Mouse (Mus musculus) forebrain, embryonic 13.5 days (tissue): ENCODE results near the gene Ybx1. TPM values are rescaled to one million over a fixed set of nuclear protein-coding genes. Genes with fewer than 3 reads are reported as not detected.

Source experiments
- ATAC-seq: fragments of 200-750 bp; cut with Nextera tagmentation; 2 replicates; pipeline ENCODE4 v1.8.0; 2017
- H3K27ac ChIP-seq: fragments of 300-500 bp; sonication (generic); 2 replicates; pipeline ENCODE4 v1.5.1; 2015; ENCODE audit warnings: inconsistent platforms, mild to moderate bottlenecking, moderate library complexity
- H3K27me3 ChIP-seq: fragments of 300-500 bp; sonication (generic); 2 replicates; pipeline ENCODE4 v1.6.1; 2015; ENCODE audit warnings: mild to moderate bottlenecking, inconsistent platforms
- H3K36me3 ChIP-seq: fragments of 300-500 bp; sonication (generic); 2 replicates; pipeline ENCODE4 v1.6.1; 2015; ENCODE audit warnings: mild to moderate bottlenecking, inconsistent platforms; ENCODE audit not compliant: poor library complexity, severe bottlenecking
- H3K4me1 ChIP-seq: fragments of 300-500 bp; sonication (generic); 2 replicates; pipeline ENCODE4 v1.6.1; 2015; ENCODE audit warnings: inconsistent platforms
- H3K4me2 ChIP-seq: fragments of 300-500 bp; sonication (generic); 2 replicates; pipeline ENCODE4 v1.6.1; 2015; ENCODE audit warnings: inconsistent platforms, mild to moderate bottlenecking, moderate library complexity
- H3K4me3 ChIP-seq: fragments of 300-500 bp; sonication (generic); 2 replicates; pipeline ENCODE4 v1.5.1; 2015; ENCODE audit warnings: mild to moderate bottlenecking, inconsistent platforms
- H3K9ac ChIP-seq: fragments of 300-500 bp; sonication (generic); 2 replicates; pipeline ENCODE4 v1.6.1; 2015; ENCODE audit warnings: mild to moderate bottlenecking, inconsistent platforms
- H3K9me3 ChIP-seq: fragments of 300-500 bp; sonication (generic); replicated peaks from 2 replicates; pipeline ENCODE4 v1.6.1; 2016; ENCODE audit warnings: inconsistent platforms
- WGBS: fragments of 180-500 bp; shearing (Covaris S2); methylation state at CpG from one replicate; pipeline ENCODE4 v1.1.7; 2015; 5-methylcytosine and 5-hydroxymethylcytosine counted together
- polyA plus RNA-seq: library from polyadenylated mRNA; unstranded; fragments of >200 nt; fragmentation: Nextera tagmentation; extraction: Ambion mirVana; gene quantifications from 2 replicates; pipeline ENCODE4 v1.2.1, GENCODE M21; 2015

Ybx1 gene
- polyA plus RNA-seq, 1 experiment from 2014 or later, result 887 TPM

GRCm38 (mm10) chr4:119245961-119246360 lies 48.4 kb downstream of the Ybx1 start:
- H3K9me3 ChIP-seq, result no peaks in the 10 kb centered on the region
- H3K4me2 ChIP-seq, result no peak overlapping the region
- H3K27me3 ChIP-seq, result no peaks in the 10 kb centered on the region
- no peak for ATAC-seq
- 85% methylated on average over 9 of the region's 9 CpGs for whole genome bisulfite sequencing
- H3K4me3 ChIP-seq, result no peak overlapping the region
- H3K36me3 ChIP-seq, result peaks cover 55% of the 10 kb centered on the region
- peaks cover 27% of the 10 kb centered on the region for H3K4me1 ChIP-seq
- 0 out of 2 replicates have a peak overlapping the region, but pooled peaks have one; percentile 8 for H3K27ac ChIP-seq
- no peak overlapping the region for H3K9ac ChIP-seq

- Histone ChIP-seq H3K4me3 (no peak overlapping the region), H3K27ac (peak overlapping the region; percentile 8; the same call in 1 of the 2 replicates), H3K4me2 (no peak overlapping the region), H3K36me3 (peaks cover 57% of the 10 kb centered on the region), H3K9ac (no peak overlapping the region), H3K9me3 (no peaks in the 10 kb centered on the region), H3K27me3 (no peaks in the 10 kb centered on the region), H3K4me1 (peaks cover 27% of the 10 kb centered on the region)
- ATAC-seq, result no peak
- 57% methylated on average over 7 of the region's 7 CpGs for WGBS
Measured at GRCm38 (mm10) chr4:119245556-119245955, 48.8 kb downstream of the Ybx1 start.

DNA sequence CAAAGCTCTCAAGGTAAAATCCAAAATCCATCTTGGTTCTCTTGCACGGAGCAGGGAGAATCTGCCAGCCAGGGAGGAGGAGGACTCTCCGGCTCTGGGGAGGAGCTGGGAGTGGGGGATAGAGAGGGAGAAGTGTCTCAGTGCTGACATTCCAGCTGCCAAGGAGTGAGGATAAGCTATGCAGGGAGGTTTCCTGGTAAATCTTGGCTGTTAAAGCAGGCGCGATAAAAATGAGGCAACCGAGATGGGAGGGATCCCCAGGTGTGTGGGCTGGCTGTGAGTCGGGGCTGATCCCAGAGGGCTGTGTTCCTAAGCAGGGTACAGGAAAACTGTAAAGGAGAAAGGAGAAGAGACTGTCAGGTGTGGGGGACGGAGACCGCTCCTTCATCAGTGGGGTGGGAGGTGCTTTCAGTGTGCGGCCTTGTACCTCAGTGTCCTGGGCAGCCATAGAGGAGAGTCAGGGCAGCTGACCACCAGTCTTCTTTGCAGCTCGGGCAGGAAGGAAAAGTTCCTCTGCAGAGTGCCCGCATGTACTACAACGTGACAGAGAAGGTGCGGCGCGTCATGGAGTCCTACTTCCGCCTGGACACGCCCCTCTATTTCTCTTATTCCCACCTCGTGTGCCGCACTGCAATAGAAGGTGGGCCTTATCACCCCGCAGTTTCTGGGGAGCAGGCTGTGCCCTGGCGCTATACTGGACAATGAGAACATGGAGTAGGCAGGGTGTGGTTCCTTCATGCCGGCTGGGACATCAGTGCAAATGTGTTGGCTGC lies 49.8 kb downstream of the Ybx1 start:
- Histone ChIP-seq H3K4me3 (no peak overlapping the region), H3K4me2 (no peak overlapping the region), H3K9me3 (no peaks in the 10 kb centered on the region), H3K9ac (no peak overlapping the region), H3K36me3 (peaks cover 57% of the 10 kb centered on the region), H3K27me3 (no peaks in the 10 kb centered on the region), H3K4me1 (peaks cover 28% of the 10 kb centered on the region), H3K27ac (no peak overlapping the region)
- no peak for ATAC-seq
- WGBS, result 84% methylated on average over 22 of the region's 22 CpGs

- peaks cover 48% of the 10 kb centered on the region for H3K36me3 ChIP-seq
- WGBS, result 91% methylated on average over 12 of the region's 12 CpGs
- no peak for ATAC-seq
Measured at GRCm38 (mm10) chr4:119242571-119242970, 51.8 kb downstream of the Ybx1 start.

DNA sequence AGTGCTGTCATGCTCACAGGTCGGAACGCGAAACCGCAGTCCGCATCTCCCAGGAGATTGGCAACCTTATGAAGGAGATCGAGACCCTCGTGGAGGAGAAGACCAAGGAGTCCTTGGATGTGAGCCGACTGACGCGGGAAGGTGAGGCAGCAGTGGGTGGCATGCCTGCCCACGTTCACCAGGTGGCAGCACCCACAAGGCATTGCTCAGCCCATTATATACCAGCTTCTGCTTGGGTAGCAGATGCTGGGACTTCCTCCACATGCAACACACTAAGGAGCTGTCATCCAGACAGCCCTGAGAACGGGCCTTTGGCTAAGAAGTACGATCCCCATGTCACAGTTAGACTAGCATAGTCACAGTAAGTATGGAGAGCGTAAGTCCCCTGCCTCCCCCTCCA lies 52.7 kb downstream of the Ybx1 start:
- 87% methylated on average over 14 of the region's 14 CpGs for WGBS
- H3K4me2 ChIP-seq, result no peak overlapping the region
- H3K27ac ChIP-seq, result no peak overlapping the region
- no peaks in the 10 kb centered on the region for H3K27me3 ChIP-seq
- no peaks in the 10 kb centered on the region for H3K9me3 ChIP-seq
- H3K4me1 ChIP-seq, result peaks cover 19% of the 10 kb centered on the region
- H3K9ac ChIP-seq, result no peak overlapping the region; the same call in 1 of the 2 replicates
- ATAC-seq, result 0 out of 2 replicates have a peak, but pooled peaks have one; percentile 2
- peaks cover 52% of the 10 kb centered on the region for H3K36me3 ChIP-seq
- no peak overlapping the region for H3K4me3 ChIP-seq

More at GRCm38 (mm10) chr4:119242571-119242970, 51.8 kb downstream of the Ybx1 start:
- Histone ChIP-seq H3K4me3 (no peak overlapping the region), H3K27ac (no peak overlapping the region; the same call in 1 of the 2 replicates), H3K27me3 (no peaks in the 10 kb centered on the region), H3K4me1 (peaks cover 28% of the 10 kb centered on the region), H3K4me2 (no peak overlapping the region), H3K9me3 (no peaks in the 10 kb centered on the region), H3K9ac (peak overlapping the region; percentile 37; the same call in 1 of the 2 replicates)

GRCm38 (mm10) chr4:119239181-119239682 lies 55.2 kb downstream of the Ybx1 start:
- Histone ChIP-seq H3K4me3 (no peak overlapping the region), H3K27ac (peak overlapping the region; percentile 73), H3K4me1 (peaks cover 15% of the 10 kb centered on the region; the same call in 1 of the 2 replicates), H3K9me3 (no peaks in the 10 kb centered on the region), H3K9ac (peak overlapping the region; percentile 2; the same call in 1 of the 2 replicates), H3K36me3 (peaks cover 41% of the 10 kb centered on the region), H3K4me2 (peak overlapping the region; percentile 17; the same call in 1 of the 2 replicates), H3K27me3 (no peaks in the 10 kb centered on the region)
- ATAC-seq, result peak; percentile 87
- WGBS, result 40% methylated on average over 12 of the region's 12 CpGs

DNA sequence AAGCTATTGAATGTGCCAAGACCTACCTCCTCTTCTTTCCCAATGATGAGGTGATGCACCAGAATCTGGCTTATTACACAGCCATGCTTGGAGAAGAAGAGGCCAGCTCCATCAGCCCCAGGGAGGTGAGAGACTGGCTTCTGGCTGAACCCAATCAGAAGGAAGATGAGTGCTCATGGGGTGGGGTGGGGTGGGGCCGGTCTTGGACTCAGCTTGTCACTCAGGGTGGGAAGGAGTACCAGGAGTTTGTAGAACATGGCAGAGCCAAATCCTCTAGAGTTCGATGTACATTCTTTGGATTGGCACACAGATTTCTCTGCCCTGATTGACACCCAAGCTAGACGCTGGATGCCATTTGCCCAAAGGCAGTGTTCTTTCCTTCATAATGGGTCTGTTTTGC lies 55.7 kb downstream of the Ybx1 start:
- Histone ChIP-seq H3K4me2 (no peak overlapping the region), H3K4me3 (no peak overlapping the region), H3K4me1 (peaks cover 20% of the 10 kb centered on the region), H3K9ac (no peak overlapping the region), H3K9me3 (no peaks in the 10 kb centered on the region), H3K27ac (no peak overlapping the region), H3K27me3 (no peaks in the 10 kb centered on the region), H3K36me3 (peaks cover 35% of the 10 kb centered on the region)
- ATAC-seq, result 0 out of 2 replicates have a peak, but pooled peaks have one; percentile 14
- 83% methylated on average over 3 of the region's 3 CpGs for WGBS

GRCm38 (mm10) chr4:119234348-119234747 lies 60.1 kb downstream of the Ybx1 start:
- H3K9me3 ChIP-seq, result no peaks in the 10 kb centered on the region
- peak overlapping the region; percentile 92 for H3K4me2 ChIP-seq
- WGBS, result 92% methylated on average over 3 of the region's 3 CpGs
- no peak overlapping the region for H3K9ac ChIP-seq
- H3K27me3 ChIP-seq, result no peaks in the 10 kb centered on the region
- H3K4me1 ChIP-seq, result peaks cover 29% of the 10 kb centered on the region
- peaks cover 13% of the 10 kb centered on the region; the same call in 1 of the 2 replicates for H3K36me3 ChIP-seq
- peak overlapping the region; percentile 88; the same call in 1 of the 2 replicates for H3K4me3 ChIP-seq
- H3K27ac ChIP-seq, result no peak overlapping the region
- ATAC-seq, result no peak

DNA sequence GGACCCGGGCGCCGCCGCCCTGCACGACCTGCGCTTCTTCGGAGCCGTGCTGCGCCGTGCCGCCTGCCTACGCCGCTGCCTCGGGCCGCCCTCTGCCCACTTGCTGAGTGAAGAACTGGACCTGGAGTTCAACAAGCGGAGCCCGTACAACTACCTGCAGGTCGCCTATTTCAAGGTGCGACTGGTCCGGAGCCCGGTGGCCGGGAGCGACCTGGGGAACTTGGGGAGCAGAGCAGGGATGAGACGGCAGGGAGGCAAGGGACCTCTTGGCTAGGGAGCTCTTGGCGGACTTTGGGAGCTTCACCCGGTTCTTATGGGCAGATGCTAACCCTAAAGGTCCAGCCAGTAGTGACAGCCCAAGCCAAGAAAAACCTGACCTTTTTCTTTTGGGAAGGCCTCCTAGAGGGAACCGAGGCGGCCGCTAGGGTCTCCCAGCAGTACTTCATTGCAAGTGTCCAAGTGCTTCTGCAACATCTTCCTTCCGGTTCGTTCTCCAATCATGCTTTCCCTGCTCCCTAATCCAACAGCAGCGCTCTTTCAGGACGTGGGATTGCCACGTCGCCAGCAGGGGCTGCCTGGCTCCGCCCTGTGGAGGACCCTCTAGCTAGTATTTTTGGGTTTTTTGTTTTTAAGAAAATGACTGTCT lies 61.0 kb downstream of the Ybx1 start:
- H3K4me3 ChIP-seq, result peak overlapping the region; percentile 88
- H3K36me3 ChIP-seq, result peaks cover 17% of the 10 kb centered on the region
- WGBS, result under 1% methylated on average over 36 of the region's 36 CpGs
- H3K27ac ChIP-seq, result 0 out of 2 replicates have a peak overlapping the region, but pooled peaks have one; percentile 64
- no peaks in the 10 kb centered on the region for H3K9me3 ChIP-seq
- H3K4me2 ChIP-seq, result peak overlapping the region; percentile 92
- peak; percentile 13; the same call in 1 of the 2 replicates for ATAC-seq
- H3K9ac ChIP-seq, result peak overlapping the region; percentile 84
- H3K4me1 ChIP-seq, result peaks cover 27% of the 10 kb centered on the region
- H3K27me3 ChIP-seq, result no peaks in the 10 kb centered on the region

- H3K4me2 ChIP-seq, result peak within 1 kb of the TSS; percentile 92
- no peaks in the 10 kb centered on the region for H3K9me3 ChIP-seq
- H3K4me3 ChIP-seq, result peak within 1 kb of the TSS; percentile 88
- H3K36me3 ChIP-seq, result peaks cover 24% of the 10 kb centered on the region
- peak within 1 kb of the TSS; percentile 64; the same call in 1 of the 2 replicates for H3K27ac ChIP-seq
- peak; percentile 97 for ATAC-seq
- H3K27me3 ChIP-seq, result no peaks in the 10 kb centered on the region
- H3K9ac ChIP-seq, result peak within 1 kb of the TSS; percentile 84
- under 1% methylated on average over 71 of the region's 71 CpGs for WGBS
- peaks cover 23% of the 10 kb centered on the region for H3K4me1 ChIP-seq
Measured at GRCm38 (mm10) chr4:119232410-119233255, 61.8 kb downstream of the Ybx1 start, which contains the start of the genes AU022252 and P3h1. Gene AU022252 (minus strand): TSS chr4:119232712. Gene P3h1 (plus strand): TSS chr4:119232915.
